Mouse (Mus musculus) forebrain, embryonic 10.5 days (tissue): Measurements from ENCODE around the gene Zfp661. TPM values are rescaled to one million over a fixed set of nuclear protein-coding genes. Genes with fewer than 3 reads are reported as not detected.

Source experiments
- DNase-seq: peaks from one replicate; pipeline ENCODE4 v3.0.0-alpha.2; 2017; ENCODE audit warnings: low spot score; ENCODE audit errors: extremely low spot score
- H3K27ac ChIP-seq: fragments of 300-500 bp; sonication (generic); 2 replicates; pipeline ENCODE4 v1.5.1; 2016; ENCODE audit warnings: mild to moderate bottlenecking
- H3K27me3 ChIP-seq: fragments of 300-500 bp; sonication (generic); 2 replicates; pipeline ENCODE4 v1.6.1; 2016; ENCODE audit warnings: mild to moderate bottlenecking; ENCODE audit not compliant: poor library complexity, severe bottlenecking
- H3K36me3 ChIP-seq: fragments of 300-500 bp; sonication (generic); replicated peaks from 2 replicates; pipeline ENCODE4 v1.6.1; 2016; ENCODE audit warnings: mild to moderate bottlenecking, moderate library complexity
- H3K4me1 ChIP-seq: fragments of 300-500 bp; sonication (generic); 2 replicates; pipeline ENCODE4 v1.6.1; 2016
- H3K4me3 ChIP-seq: fragments of 300-500 bp; sonication (generic); 2 replicates; pipeline ENCODE4 v1.5.1; 2016; ENCODE audit warnings: mild to moderate bottlenecking, moderate library complexity
- H3K9me3 ChIP-seq: fragments of 300-500 bp; sonication (generic); 2 replicates; pipeline ENCODE4 v1.6.1; 2016; ENCODE audit warnings: mild to moderate bottlenecking, moderate library complexity
- WGBS: fragments of 180-500 bp; shearing (Covaris S2); methylation state at CpG from one replicate; pipeline ENCODE4 v1.1.7; 2016; 5-methylcytosine and 5-hydroxymethylcytosine counted together
- polyA plus RNA-seq: library from polyadenylated mRNA; unstranded; fragments of >200 nt; fragmentation: Nextera tagmentation; extraction: Ambion mirVana; gene quantifications from 2 replicates; pipeline ENCODE4 v1.2.1, GENCODE M21; 2016

Gene Zfp661
- 7.4 and 9.8 TPM in 2 replicates for polyA plus RNA-seq

- peaks cover 13% of the 10 kb centered on the region for H3K36me3 ChIP-seq
- peak within 1 kb of the TSS; percentile 95 for H3K4me3 ChIP-seq
- 5% methylated on average over 39 of the region's 39 CpGs for WGBS
- H3K27ac ChIP-seq: peak within 1 kb of the TSS; percentile 100
- no peaks in the 10 kb centered on the region for H3K9me3 ChIP-seq
- no peaks in the 10 kb centered on the region for H3K27me3 ChIP-seq
- H3K4me1 ChIP-seq: peaks cover 44% of the 10 kb centered on the region
- DNase-seq: peak; percentile 92
These were observed at the start of gene Zfp661, which contains the start of gene Mrps5 for GRCm38 (mm10) chr2:127586694-127587513. TSS of gene Zfp661 (minus strand) at chr2:127587094. TSS of gene Mrps5 (plus strand) at chr2:127587222.

GRCm38 (mm10) chr2:127635581-127635980 is 48.7 kb upstream of the Zfp661 start:
- Histone ChIP-seq H3K27ac (no peak overlapping the region), H3K9me3 (no peaks in the 10 kb centered on the region), H3K4me1 (no peaks in the 10 kb centered on the region), H3K36me3 (no peaks in the 10 kb centered on the region), H3K27me3 (no peaks in the 10 kb centered on the region), H3K4me3 (no peak overlapping the region)
- 75% methylated on average over 6 of the region's 6 CpGs for WGBS
- DNase-seq: no peak

- Histone ChIP-seq H3K4me3 (no peak overlapping the region), H3K36me3 (no peaks in the 10 kb centered on the region), H3K9me3 (no peaks in the 10 kb centered on the region), H3K27me3 (no peaks in the 10 kb centered on the region), H3K27ac (no peak overlapping the region), H3K4me1 (peaks cover 1% of the 10 kb centered on the region; the same call in 1 of the 2 replicates)
- 67% methylated on average over 2 of the region's 2 CpGs for WGBS
- no peak for DNase-seq
These were observed 45.7 kb upstream of the Zfp661 start for GRCm38 (mm10) chr2:127632601-127633000.

GRCm38 (mm10) chr2:127627990-127628570 is 41.2 kb upstream of the Zfp661 start:
- Histone ChIP-seq H3K27ac (no peak overlapping the region), H3K27me3 (no peaks in the 10 kb centered on the region), H3K4me3 (no peak overlapping the region), H3K36me3 (no peaks in the 10 kb centered on the region), H3K4me1 (peaks cover 8% of the 10 kb centered on the region), H3K9me3 (no peaks in the 10 kb centered on the region)
- DNase-seq: no peak
- 82% methylated on average over 6 of the region's 6 CpGs for WGBS

GRCm38 (mm10) chr2:127627354-127627753 is 40.5 kb upstream of the Zfp661 start:
- Histone ChIP-seq H3K4me1 (peaks cover 8% of the 10 kb centered on the region), H3K27me3 (no peaks in the 10 kb centered on the region), H3K36me3 (no peaks in the 10 kb centered on the region), H3K27ac (peak overlapping the region; percentile 44; the same call in 1 of the 2 replicates), H3K4me3 (no peak overlapping the region), H3K9me3 (no peaks in the 10 kb centered on the region)
- DNase-seq: no peak
- 56% methylated on average over 6 of the region's 6 CpGs for WGBS

GRCm38 (mm10) chr2:127625659-127626058 is 38.8 kb upstream of the Zfp661 start:
- Histone ChIP-seq H3K27ac (no peak overlapping the region), H3K4me1 (peaks cover 8% of the 10 kb centered on the region), H3K27me3 (no peaks in the 10 kb centered on the region), H3K4me3 (no peak overlapping the region), H3K36me3 (no peaks in the 10 kb centered on the region), H3K9me3 (no peaks in the 10 kb centered on the region)
- WGBS: 82% methylated on average over 5 of the region's 5 CpGs
- no peak for DNase-seq

GRCm38 (mm10) chr2:127624786-127625185 is 37.9 kb upstream of the Zfp661 start:
- WGBS: 90% methylated on average over 2 of the region's 2 CpGs
- DNase-seq: no peak
- H3K36me3 ChIP-seq: no peaks in the 10 kb centered on the region
- H3K9me3 ChIP-seq: no peaks in the 10 kb centered on the region
- H3K4me1 ChIP-seq: peaks cover 8% of the 10 kb centered on the region
- no peak overlapping the region for H3K4me3 ChIP-seq
- H3K27ac ChIP-seq: no peak overlapping the region
- no peaks in the 10 kb centered on the region for H3K27me3 ChIP-seq

- peaks cover 4% of the 10 kb centered on the region for H3K4me1 ChIP-seq
- no peak overlapping the region for H3K27ac ChIP-seq
- no peak for DNase-seq
- H3K4me3 ChIP-seq: no peak overlapping the region
- no peaks in the 10 kb centered on the region for H3K9me3 ChIP-seq
- WGBS: 60% methylated on average over 3 of the region's 3 CpGs
- H3K36me3 ChIP-seq: no peaks in the 10 kb centered on the region
- no peaks in the 10 kb centered on the region for H3K27me3 ChIP-seq
These were observed 35.2 kb upstream of the Zfp661 start for GRCm38 (mm10) chr2:127622065-127622464.

- Histone ChIP-seq H3K4me1 (no peaks in the 10 kb centered on the region), H3K4me3 (no peak overlapping the region), H3K27me3 (no peaks in the 10 kb centered on the region), H3K36me3 (no peaks in the 10 kb centered on the region), H3K9me3 (no peaks in the 10 kb centered on the region), H3K27ac (no peak overlapping the region)
- WGBS: 89% methylated on average over 3 of the region's 3 CpGs
- DNase-seq: no peak
These were observed 32.4 kb upstream of the Zfp661 start for GRCm38 (mm10) chr2:127619311-127619710.

GRCm38 (mm10) chr2:127612288-127612687 is 25.4 kb upstream of the Zfp661 start:
- Histone ChIP-seq H3K36me3 (no peaks in the 10 kb centered on the region), H3K27ac (no peak overlapping the region), H3K4me3 (no peak overlapping the region), H3K4me1 (peaks cover 27% of the 10 kb centered on the region), H3K27me3 (no peaks in the 10 kb centered on the region), H3K9me3 (no peaks in the 10 kb centered on the region)
- WGBS: 92% methylated on average over 4 of the region's 4 CpGs
- no peak for DNase-seq

GRCm38 (mm10) chr2:127611386-127611785 is 24.5 kb upstream of the Zfp661 start:
- no peak overlapping the region for H3K4me3 ChIP-seq

GRCm38 (mm10) chr2:127608986-127609385 is 22.1 kb upstream of the Zfp661 start:
- H3K4me1 ChIP-seq: peaks cover 27% of the 10 kb centered on the region
- DNase-seq: no peak
- WGBS: 6% methylated on average over 5 of the region's 5 CpGs
- no peak overlapping the region for H3K27ac ChIP-seq
- peaks cover 28% of the 10 kb centered on the region for H3K36me3 ChIP-seq
- no peaks in the 10 kb centered on the region for H3K27me3 ChIP-seq
- no peaks in the 10 kb centered on the region for H3K9me3 ChIP-seq
- no peak overlapping the region for H3K4me3 ChIP-seq

More at GRCm38 (mm10) chr2:127611386-127611785, 24.5 kb upstream of the Zfp661 start:
- H3K27me3 ChIP-seq: no peaks in the 10 kb centered on the region
- H3K4me1 ChIP-seq: peaks cover 27% of the 10 kb centered on the region
- H3K36me3 ChIP-seq: peaks cover 4% of the 10 kb centered on the region
- no peaks in the 10 kb centered on the region for H3K9me3 ChIP-seq
- WGBS: 89% methylated on average over 4 of the region's 4 CpGs
- no peak overlapping the region for H3K27ac ChIP-seq
- no peak for DNase-seq

GRCm38 (mm10) chr2:127608234-127608633 is 21.3 kb upstream of the Zfp661 start:
- Histone ChIP-seq H3K4me1 (peaks cover 27% of the 10 kb centered on the region), H3K9me3 (no peaks in the 10 kb centered on the region), H3K27ac (no peak overlapping the region), H3K27me3 (no peaks in the 10 kb centered on the region), H3K4me3 (no peak overlapping the region), H3K36me3 (peaks cover 35% of the 10 kb centered on the region)
- DNase-seq: no peak
- WGBS: 51% methylated on average over 3 of the region's 3 CpGs
